Mouse (Mus musculus): Measurements from ENCODE around the gene Bcas1.

DNA sequence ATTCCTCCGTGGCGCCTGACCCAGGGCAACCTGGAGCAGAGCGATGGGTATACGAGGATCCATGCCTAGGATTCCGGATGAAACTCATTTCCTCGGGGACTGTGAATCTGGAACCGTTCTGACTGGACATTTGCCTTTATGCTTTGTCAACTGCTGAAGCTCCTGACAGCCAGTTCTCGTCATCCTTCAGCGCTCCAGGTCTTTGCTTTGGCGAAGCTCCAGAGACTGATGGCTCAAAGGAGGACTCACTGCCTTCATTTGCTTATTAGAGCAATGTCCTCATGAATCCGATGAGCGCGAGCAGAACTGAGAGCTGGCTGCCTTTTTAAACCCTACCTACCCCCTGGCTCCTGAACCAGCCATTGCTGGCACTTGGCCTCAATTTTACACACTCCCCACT lies 11.1 kb upstream of the Bcas1 start:
- TF ChIP-seq CTCF (IDR thresholded peaks at IDR 0.05; ENCODE audit: low read depth, low read length): no peak
- no peak for TF ChIP-seq POLR2AphosphoS5 (IDR thresholded peaks at IDR 0.05; ENCODE audit: insufficient replicate concordance, low read depth, low read length)
- no peak for TF ChIP-seq GATA1 (IDR thresholded peaks at IDR 0.05; ENCODE audit: borderline replicate concordance, low read length)

Data from G1E (cell line).